Mouse (Mus musculus): ENCODE data around the gene Klrg1.
A peak's percentile ranks its signal among the peaks of the same experiment; 100 is the strongest.

Gene Klrg1

GRCm38 (mm10) chr6:122282782-122283181 lies at the start of gene Klrg1:
Gene Klrg1, minus strand, starts transcription at chr6:122282882.
- no peak for DNase-seq (ENCODE audit: low spot score)

GRCm38 (mm10) chr6:122325361-122325975 lies 42.8 kb upstream of the Klrg1 start:
- DNase-seq (ENCODE audit: low spot score), result no peak

GRCm38 (mm10) chr6:122318726-122319125 lies 36.0 kb upstream of the Klrg1 start:
- DNase-seq (ENCODE audit: low spot score), result no peak

GRCm38 (mm10) chr6:122310187-122310820 lies 27.6 kb upstream of the Klrg1 start:
- DNase-seq (ENCODE audit: low spot score), result no peak

GRCm38 (mm10) chr6:122309446-122309960 lies 26.8 kb upstream of the Klrg1 start:
- no peak for DNase-seq (ENCODE audit: low spot score)

GRCm38 (mm10) chr6:122308505-122309393 lies 26.1 kb upstream of the Klrg1 start, which contains the start of gene M6pr:
Gene M6pr, plus strand, starts transcription at chr6:122308720.
- peak; percentile 94 for DNase-seq (ENCODE audit: low spot score)

GRCm38 (mm10) chr6:122308136-122308504 lies 25.4 kb upstream of the Klrg1 start:
- DNase-seq (ENCODE audit: low spot score), result no peak

GRCm38 (mm10) chr6:122306707-122307106 lies 24.0 kb upstream of the Klrg1 start:
- DNase-seq (ENCODE audit: low spot score), result no peak

GRCm38 (mm10) chr6:122304790-122305555 lies 22.3 kb upstream of the Klrg1 start:
- no peak for DNase-seq (ENCODE audit: low spot score)

- peak; percentile 62 for DNase-seq (ENCODE audit: low spot score)
These were observed 21.7 kb upstream of the Klrg1 start for GRCm38 (mm10) chr6:122304355-122304754.

- no peak for DNase-seq (ENCODE audit: low spot score)
These were observed 20.8 kb upstream of the Klrg1 start for GRCm38 (mm10) chr6:122303526-122303925.

GRCm38 (mm10) chr6:122302661-122303060 lies 20.0 kb upstream of the Klrg1 start:
- no peak for DNase-seq (ENCODE audit: low spot score)

GRCm38 (mm10) chr6:122302121-122302520 lies 19.4 kb upstream of the Klrg1 start:
- no peak for DNase-seq (ENCODE audit: low spot score)

- DNase-seq (ENCODE audit: low spot score), result no peak
These were observed 17.0 kb upstream of the Klrg1 start for GRCm38 (mm10) chr6:122299621-122300133.

- no peak for DNase-seq (ENCODE audit: low spot score)
These were observed 15.5 kb upstream of the Klrg1 start for GRCm38 (mm10) chr6:122298223-122298609.

- no peak for DNase-seq (ENCODE audit: low spot score)
These were observed 14.9 kb upstream of the Klrg1 start for GRCm38 (mm10) chr6:122297279-122298222.

- no peak for DNase-seq (ENCODE audit: low spot score)
These were observed 14.2 kb upstream of the Klrg1 start for GRCm38 (mm10) chr6:122296918-122297278.

GRCm38 (mm10) chr6:122295242-122295641 lies 12.6 kb upstream of the Klrg1 start:
- no peak for DNase-seq (ENCODE audit: low spot score)

GRCm38 (mm10) chr6:122294290-122294689 lies 11.6 kb upstream of the Klrg1 start:
- DNase-seq (ENCODE audit: low spot score), result no peak

GRCm38 (mm10) chr6:122293796-122294195 lies 11.1 kb upstream of the Klrg1 start:
- DNase-seq (ENCODE audit: low spot score), result no peak

- DNase-seq (ENCODE audit: low spot score), result no peak
These were observed 10.4 kb upstream of the Klrg1 start for GRCm38 (mm10) chr6:122293121-122293520.

All from testis, postnatal 14 days (tissue).